Mouse (Mus musculus) myocyte (in vitro differentiated cells): ENCODE measurements around the gene Asna1.

ENCODE experiments used
- CEBPB ChIP-seq: IDR thresholded peaks from 2 replicates; pipeline ENCODE4 v1.6.1; 2011; ENCODE audit warnings: mild to moderate bottlenecking, moderate library complexity; ENCODE audit not compliant: poor library complexity, insufficient read depth, severe bottlenecking
- E2F4 ChIP-seq: IDR thresholded peaks from one replicate; pipeline ENCODE4 v1.6.1; 2011; ENCODE audit warnings: mild to moderate bottlenecking, control low read depth, moderate library complexity; ENCODE audit not compliant: insufficient read depth
- MYOD1 ChIP-seq, 3 experiments: IDR thresholded peaks; one replicate each; pipeline ENCODE4 v1.6.1; 2011; ENCODE audit warnings: control low read depth in 2 of 3, low read depth in 2 of 3, mild to moderate bottlenecking in 2 of 3, moderate library complexity in 1 of 3; ENCODE audit not compliant: insufficient read length in 2 of 3, control insufficient read depth in 1 of 3
- MYOG ChIP-seq, 3 experiments: IDR thresholded peaks; one replicate each; pipeline ENCODE4 v1.6.1; 2011; ENCODE audit warnings: control low read depth in 2 of 3, low read depth in 2 of 3, mild to moderate bottlenecking in 2 of 3; ENCODE audit not compliant: insufficient read length in 2 of 3, control insufficient read depth in 1 of 3, insufficient read depth in 1 of 3
- POLR2A ChIP-seq: IDR thresholded peaks from one replicate; pipeline ENCODE4 v1.6.1; 2011; ENCODE audit warnings: low read depth, mild to moderate bottlenecking, control low read depth, moderate library complexity; ENCODE audit not compliant: insufficient read length
- USF1 ChIP-seq: IDR thresholded peaks from one replicate; pipeline ENCODE4 v1.6.1; 2011; ENCODE audit warnings: low read depth, mild to moderate bottlenecking, control low read depth, moderate library complexity

DNA sequence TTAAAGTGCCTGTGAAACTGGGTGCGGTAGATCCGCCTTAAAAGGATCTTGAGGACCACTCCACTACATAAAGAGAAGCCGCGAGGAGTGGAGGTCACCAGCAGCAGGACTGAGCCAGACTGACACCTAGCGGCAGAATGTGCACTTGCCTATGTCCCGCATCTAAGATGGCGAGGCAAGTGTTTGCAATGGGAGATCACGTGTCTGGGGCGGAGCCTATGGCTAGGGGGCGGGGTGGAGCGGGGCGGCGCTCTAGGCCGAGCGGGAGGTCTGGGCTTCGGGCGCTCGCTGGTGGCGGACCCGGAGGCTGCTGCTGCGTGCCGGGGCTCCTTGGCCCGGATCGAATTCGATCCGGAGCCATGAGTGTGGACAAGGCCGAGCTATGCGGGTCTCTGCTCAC is 34.7 kb downstream of the Asna1 start, which contains the start of gene Hook2:
- TF ChIP-seq USF1 (peak; percentile 95), E2F4 (no peak), POLR2A (peak; percentile 75), CEBPB (peak; percentile 26; the same call in 1 of the 2 replicates), MYOG (IDR thresholded peaks at IDR 0.05; ENCODE audit: control insufficient read depth in 1 of 3, insufficient read depth in 1 of 3, insufficient read length in 2 of 3, low read depth in 2 of 3) (peak in 1 of 3 experiments; percentile 18), MYOD1 (IDR thresholded peaks at IDR 0.05; ENCODE audit: control insufficient read depth in 1 of 3, insufficient read length in 2 of 3, low read depth in 2 of 3) (no peak)
